Mouse (Mus musculus) kidney, adult 2 months (tissue): ENCODE results near the gene Palb2.

Experiments
- CTCF ChIP-seq: fragments of 200-500 bp; conservative IDR thresholded peaks from 2 replicates; pipeline ENCODE4 v1.5.1; 2011; ENCODE audit warnings: low read depth, mild to moderate bottlenecking, control low read depth, low read length, moderate library complexity, mixed read lengths; ENCODE audit not compliant: insufficient read depth, insufficient read length
- POLR2A ChIP-seq: fragments of 200-500 bp; IDR thresholded peaks from one replicate; pipeline ENCODE4 v1.6.1; 2011; ENCODE audit warnings: low read depth, low read length, control low read depth

DNA sequence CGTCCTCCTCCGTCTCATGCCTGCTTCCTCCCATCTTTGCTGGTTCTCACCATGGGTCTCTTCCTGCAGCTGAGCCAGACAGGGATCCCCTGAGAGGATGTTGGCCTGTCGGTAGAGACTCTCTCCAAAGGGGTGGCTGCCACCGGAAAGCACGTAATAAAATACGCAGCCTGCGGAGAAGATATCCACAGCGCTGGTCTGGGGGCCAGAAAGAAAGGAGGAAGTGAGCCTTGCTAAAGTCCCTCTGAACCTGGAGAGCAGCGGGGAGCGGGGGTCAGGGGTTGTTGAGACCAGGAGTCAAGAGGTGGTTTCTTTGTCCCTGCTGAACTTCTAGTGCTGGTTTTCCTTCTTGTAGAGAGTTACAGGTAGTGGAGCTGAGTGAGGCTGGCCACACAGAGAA, 38.8 kb upstream of the Palb2 start:
- no peak for TF ChIP-seq CTCF
- no peak for TF ChIP-seq POLR2A
